Mouse (Mus musculus): ENCODE results near the gene E330034G19Rik.

- TF ChIP-seq POLR2A (IDR thresholded peaks at IDR 0.05; ENCODE audit: extremely low read depth, insufficient read depth, low read length), result no peak
- TF ChIP-seq CTCF (IDR thresholded peaks at IDR 0.05; ENCODE audit: extremely low read depth, insufficient read depth, low read length), result no peak
Measured at GRCm38 (mm10) chr14:24255956-24256355, 37.1 kb upstream of the E330034G19Rik start.

Measured in cortical plate, adult 2 months (tissue).